Mouse (Mus musculus) liver, embryonic 14.5 days (tissue): Measurements from ENCODE around the gene Gm5475. TPM values are rescaled to one million over a fixed set of nuclear protein-coding genes. Genes with fewer than 3 reads are reported as not detected.
"Not testable (repeated sequence)": the region's sequence is repeated elsewhere in the genome, so short reads cannot be mapped to it uniquely, and the experiment has no call there.

Experiments used
- ATAC-seq: fragments of 200-750 bp; cut with Nextera tagmentation; 2 replicates; pipeline ENCODE4 v1.8.0; 2017; ENCODE audit warnings: moderate number of reproducible peaks, mild to moderate bottlenecking, moderate library complexity; ENCODE audit not compliant: insufficient read depth
- DNase-seq, 3 experiments: peaks; one replicate each; pipeline ENCODE4 v3.0.0-alpha.2; 2012 to 2013; ENCODE audit warnings: low read depth in 3 of 3, low spot score in 3 of 3
- H3K27ac ChIP-seq: fragments of 300-500 bp; sonication (generic); 2 replicates; pipeline ENCODE4 v1.5.1; 2014; ENCODE audit warnings: moderate library complexity, mild to moderate bottlenecking, control low read depth, inconsistent platforms
- H3K27me3 ChIP-seq: fragments of 300-500 bp; sonication (generic); 2 replicates; pipeline ENCODE4 v1.6.1; 2014; ENCODE audit warnings: mild to moderate bottlenecking, low read length, moderate library complexity; ENCODE audit not compliant: control insufficient read depth, insufficient read depth
- H3K36me3 ChIP-seq: fragments of 300-500 bp; sonication (generic); replicated peaks from 2 replicates; pipeline ENCODE4 v1.6.1; 2014; ENCODE audit warnings: low read depth; ENCODE audit not compliant: control insufficient read depth, insufficient read depth
- H3K4me1 ChIP-seq, 2 experiments: fragments of 200-500 bp in 1 of 2; fragments of 300-500 bp in 1 of 2; sonication (generic) in 1 of 2; replicated peaks; 2 replicates each; pipeline ENCODE4 v1.6.1; 2012 to 2014; ENCODE audit warnings: antibody characterized with exemption in 1 of 2, inconsistent platforms in 1 of 2, low read length in 1 of 2; ENCODE audit not compliant: control insufficient read depth in 2 of 2, insufficient read depth in 2 of 2
- H3K4me2 ChIP-seq: fragments of 300-500 bp; sonication (generic); 2 replicates; pipeline ENCODE4 v1.6.1; 2014; ENCODE audit warnings: low read depth, mild to moderate bottlenecking, control low read depth, moderate library complexity
- H3K4me3 ChIP-seq, 2 experiments: fragments of 200-500 bp in 1 of 2; fragments of 300-500 bp in 1 of 2; sonication (generic) in 1 of 2; 2 replicates each; pipeline ENCODE4 v1.5.1; 2012 to 2014; ENCODE audit warnings: low read depth in 2 of 2, low read length in 2 of 2, mild to moderate bottlenecking in 2 of 2, control low read depth in 1 of 2, inconsistent platforms in 1 of 2, moderate library complexity in 1 of 2; ENCODE audit not compliant: insufficient read depth in 1 of 2
- H3K9ac ChIP-seq: fragments of 300-500 bp; sonication (generic); replicated peaks from 2 replicates; pipeline ENCODE4 v1.6.1; 2014; ENCODE audit warnings: mild to moderate bottlenecking, control low read depth, moderate library complexity
- H3K9me3 ChIP-seq: fragments of 300-500 bp; sonication (generic); 2 replicates; pipeline ENCODE4 v1.6.1; 2016; ENCODE audit warnings: low read length, mixed read lengths; ENCODE audit not compliant: control insufficient read depth
- CTCF ChIP-seq: IDR thresholded peaks from 2 replicates; pipeline ENCODE4 v1.5.1; 2016; ENCODE audit warnings: antibody characterized with exemption, low read depth, control low read depth
- EP300 ChIP-seq: IDR thresholded peaks from 2 replicates; pipeline ENCODE4 v1.6.1; 2016; ENCODE audit warnings: antibody characterized with exemption, low read depth
- WGBS: fragments of 180-500 bp; shearing (Covaris S2); extraction: QIAGEN DNeasy Blood & Tissue Kit; methylation state at CpG from one replicate; pipeline ENCODE4 v1.1.7; 2014; ENCODE audit not compliant: insufficient replicate concordance; 5-methylcytosine and 5-hydroxymethylcytosine counted together
- polyA plus RNA-seq, 2 experiments: library from polyadenylated mRNA; depleted of rRNA in 1 of 2; stranded (reverse) in 1 of 2; unstranded in 1 of 2; fragments of >200 nt; fragmentation: Nextera tagmentation in 1 of 2; extraction: Ambion mirVana in 1 of 2; gene quantifications; 2 replicates each; pipeline versions ENCODE4 v1.2.1 to v1.2.3; 2012 to 2014

Gm5475 gene
- 0.01 TPM in 1 of 2 replicates, not detected in the other for polyA plus RNA-seq (2012; rRNA removed)
- polyA plus RNA-seq (2014; fragmentation: Nextera tagmentation; extraction: Ambion mirVana), result 0.05 TPM in 1 of 2 replicates, not detected in the other

- Histone ChIP-seq H3K4me2 (peak within 1 kb of the TSS; percentile 100), H3K9ac (peak within 1 kb of the TSS; percentile 99), H3K4me1 (peaks cover 45 to 50% of the 10 kb centered on the region in 2 experiments), H3K4me3 (peak within 1 kb of the TSS; percentile 72 to 100), H3K27me3 (peaks cover 12% of the 10 kb centered on the region), H3K36me3 (peaks cover 12% of the 10 kb centered on the region), H3K27ac (peak within 1 kb of the TSS; percentile 97)
- not testable (repeated sequence) for H3K9me3 ChIP-seq, ATAC-seq, DNase-seq
- WGBS, result 6% methylated on average over 3 of the region's 3 CpGs
Observed at GRCm38 (mm10) chr15:100421758-100422197, at the start of gene Gm5475. TSS of gene Gm5475 (plus strand) at chr15:100422147.

GRCm38 (mm10) chr15:100375066-100375465 is 46.9 kb upstream of the Gm5475 start:
- no peaks in the 10 kb centered on the region for H3K9me3 ChIP-seq
- ATAC-seq (no peak), DNase-seq (peak in 2 of 3 experiments; percentile 39 to 49)
- peaks cover 0 to 2% of the 10 kb centered on the region in 2 experiments; a peak in 2 of 4 replicates for H3K4me1 ChIP-seq
- H3K9ac ChIP-seq, result no peak overlapping the region
- 23% methylated on average over 5 of the region's 5 CpGs for WGBS
- H3K27me3 ChIP-seq, result no peaks in the 10 kb centered on the region
- H3K4me3 ChIP-seq, result no peak overlapping the region
- H3K4me2 ChIP-seq, result no peak overlapping the region
- H3K36me3 ChIP-seq, result no peaks in the 10 kb centered on the region
- no peak overlapping the region for H3K27ac ChIP-seq
- TF ChIP-seq CTCF, result peak; percentile 71
- no peak for TF ChIP-seq EP300

- H3K4me3 ChIP-seq, H3K27ac ChIP-seq, H3K36me3 ChIP-seq, H3K9me3 ChIP-seq, H3K27me3 ChIP-seq, DNase-seq, H3K4me1 ChIP-seq, H3K4me2 ChIP-seq, H3K9ac ChIP-seq: not testable (repeated sequence)
- peak; percentile 34; the same call in 1 of the 2 replicates for ATAC-seq
- peak; percentile 38; the same call in 1 of the 2 replicates for TF ChIP-seq CTCF
- WGBS, result 32% methylated on average over 3 of the region's 9 CpGs
Observed at GRCm38 (mm10) chr15:100377847-100378505, 44.0 kb upstream of the Gm5475 start.

GRCm38 (mm10) chr15:100379658-100380057 is 42.3 kb upstream of the Gm5475 start:
- ATAC-seq, result no peak
- TF ChIP-seq CTCF (no peak), EP300 (no peak)
- no peak overlapping the region for H3K9ac ChIP-seq
- no peaks in the 10 kb centered on the region for H3K4me1 ChIP-seq
- no peaks in the 10 kb centered on the region for H3K36me3 ChIP-seq
- no peak overlapping the region for H3K4me2 ChIP-seq
- DNase-seq, result no peak
- H3K9me3 ChIP-seq, result no peaks in the 10 kb centered on the region
- no peak overlapping the region for H3K27ac ChIP-seq
- no peaks in the 10 kb centered on the region for H3K27me3 ChIP-seq
- no peak overlapping the region for H3K4me3 ChIP-seq
- 79% methylated on average over 8 of the region's 8 CpGs for WGBS

- Histone ChIP-seq H3K9ac (no peak overlapping the region), H3K36me3 (no peaks in the 10 kb centered on the region), H3K27ac (no peak overlapping the region), H3K4me3 (no peak overlapping the region), H3K9me3 (no peaks in the 10 kb centered on the region), H3K4me1 (no peaks in the 10 kb centered on the region), H3K4me2 (no peak overlapping the region), H3K27me3 (no peaks in the 10 kb centered on the region)
- no peak for DNase-seq
- TF ChIP-seq EP300 (no peak), CTCF (no peak)
- no peak for ATAC-seq
- whole genome bisulfite sequencing, result 48% methylated on average over 2 of the region's 2 CpGs
Observed at GRCm38 (mm10) chr15:100380104-100380503, 41.8 kb upstream of the Gm5475 start.
